Mouse (Mus musculus): ENCODE results near the gene Trim10.

Trim10 gene

DNA sequence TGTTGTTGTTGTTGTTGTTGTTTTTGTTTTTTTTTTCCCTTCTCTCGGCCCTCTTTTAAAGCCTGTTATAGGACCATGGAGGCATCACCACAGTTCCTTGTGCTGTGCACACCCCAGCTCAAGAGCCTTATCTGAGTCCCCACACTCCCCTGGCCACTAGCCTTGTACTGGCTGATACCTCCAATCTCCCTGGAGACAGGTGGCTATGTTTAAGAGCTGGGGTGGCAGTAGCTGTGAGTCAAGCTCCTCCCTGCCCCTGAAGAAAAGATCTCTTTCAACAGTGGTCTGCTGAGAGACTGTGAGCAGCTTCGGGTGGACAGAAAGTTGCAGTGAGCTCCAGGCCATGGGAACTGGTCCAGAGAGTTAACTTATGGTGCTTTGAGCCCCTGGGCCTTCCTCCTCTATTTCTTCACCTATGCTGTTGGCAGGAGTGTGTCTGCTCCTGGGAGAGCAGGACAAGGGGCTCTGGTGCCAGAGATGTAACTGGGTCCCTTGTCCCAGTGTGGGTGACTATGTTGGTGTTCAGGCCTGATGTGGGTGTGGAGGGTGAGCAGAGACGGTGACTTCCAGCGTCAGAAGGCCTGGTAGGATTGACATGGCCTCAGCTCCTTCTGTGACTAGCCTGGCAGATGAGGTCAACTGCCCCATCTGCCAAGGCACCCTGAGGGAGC, at the start of gene Trim10:
Gene Trim10, plus strand, starts transcription at position 291 of the 671 bp plus-strand sequence.
- no peak for DNase-seq (ENCODE audit: low read depth, low spot score)

DNA sequence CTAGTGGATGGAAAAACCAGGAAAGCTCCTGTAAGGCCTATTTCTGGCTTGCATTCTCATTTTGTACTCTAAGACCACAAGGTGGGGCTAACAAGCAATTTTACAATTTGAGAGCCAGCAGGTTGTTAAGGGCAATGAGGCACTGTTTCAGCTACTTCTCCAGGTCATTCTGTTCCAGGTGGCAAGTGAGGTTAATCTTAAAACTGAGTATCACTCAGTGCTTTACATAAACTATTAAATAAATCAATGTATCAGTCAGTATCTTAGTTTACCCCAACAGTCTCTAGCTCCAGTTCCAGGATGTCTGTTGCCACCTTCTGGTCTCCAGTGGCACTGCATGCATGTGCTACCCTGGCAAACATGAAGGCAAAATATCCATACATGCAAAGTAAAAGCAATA, 45.4 kb upstream of the Trim10 start:
- DNase-seq (ENCODE audit: low read depth, low spot score): no peak

DNA sequence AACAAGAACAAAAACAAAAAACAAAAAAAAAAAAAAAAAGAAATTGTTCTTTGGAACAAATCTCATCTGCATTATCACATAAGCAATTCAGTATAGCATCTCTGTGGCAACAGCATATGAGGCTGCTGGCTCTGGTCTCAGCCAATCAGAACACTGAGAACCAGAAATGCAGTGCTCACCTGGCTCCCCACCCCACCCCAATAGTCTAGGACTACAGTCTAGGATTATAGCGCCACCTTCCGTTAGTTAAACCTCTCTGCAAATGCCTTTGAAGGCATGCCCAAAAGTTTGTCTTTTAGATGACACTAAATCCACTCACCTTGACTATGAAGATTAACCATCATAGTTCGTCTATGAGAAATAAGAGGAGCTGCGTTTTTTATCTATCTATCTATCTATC, 43.8 kb upstream of the Trim10 start:
- DNase-seq (ENCODE audit: low read depth, low spot score): no peak

DNA sequence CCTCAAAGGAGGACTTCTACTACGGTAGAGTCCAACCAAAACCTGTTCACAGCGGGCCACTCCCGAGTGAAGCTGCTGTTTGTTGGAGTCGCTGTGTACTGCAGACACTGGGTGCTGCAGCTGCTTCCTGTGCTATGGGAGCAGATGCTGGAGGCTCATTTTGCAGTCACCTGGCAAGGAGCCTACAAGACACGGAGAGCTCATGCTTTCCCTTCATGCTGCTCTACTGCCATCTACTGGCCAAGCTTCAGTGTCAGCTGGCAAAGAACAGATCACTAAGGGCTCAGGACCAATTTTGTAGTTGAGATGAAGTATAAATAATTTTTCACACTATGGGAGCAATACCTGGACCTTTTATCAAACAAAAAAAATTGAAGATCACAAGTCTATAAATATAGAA, 43.4 kb upstream of the Trim10 start:
- peak; percentile 41 for DNase-seq (ENCODE audit: low read depth, low spot score)

DNA sequence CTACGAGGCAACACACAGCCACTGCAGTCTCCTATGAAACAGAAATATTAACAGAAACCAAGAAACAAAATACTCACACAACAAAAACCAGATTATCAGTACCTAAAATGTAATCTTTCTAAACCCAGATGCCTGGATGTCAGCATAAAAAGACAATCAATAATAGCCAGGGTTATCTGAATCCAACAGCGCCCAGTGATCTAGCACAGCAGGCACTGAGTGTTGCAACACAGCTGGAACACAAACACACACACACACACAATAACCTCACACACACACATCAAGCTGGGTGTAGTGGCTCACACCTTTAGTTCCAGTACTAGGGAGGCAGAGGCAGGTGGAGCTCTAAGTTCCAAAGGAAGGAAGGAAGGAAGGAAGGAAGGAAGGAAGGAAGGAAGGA, 40.9 kb upstream of the Trim10 start:
- DNase-seq (ENCODE audit: low read depth, low spot score): no peak

DNA sequence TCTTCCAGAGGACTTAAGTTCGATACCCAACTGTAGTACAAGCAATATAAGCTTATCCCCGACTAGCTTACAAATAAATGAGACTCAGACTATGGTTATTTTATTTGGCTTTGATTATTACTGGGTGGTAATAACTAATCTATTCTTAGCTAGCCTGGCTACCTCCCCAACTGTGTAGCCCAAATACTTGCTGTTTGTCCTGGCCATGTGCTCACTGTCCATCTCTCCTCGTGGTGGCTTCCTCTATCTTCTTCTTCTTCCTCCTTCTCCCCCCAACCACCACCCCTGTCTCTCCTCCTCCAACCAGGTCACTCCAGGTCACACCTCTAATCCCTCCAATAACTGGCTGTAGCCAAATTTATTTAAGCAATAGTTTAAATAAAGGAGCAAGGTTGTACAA, 38.9 kb upstream of the Trim10 start:
- no peak for DNase-seq (ENCODE audit: low read depth, low spot score)

DNA sequence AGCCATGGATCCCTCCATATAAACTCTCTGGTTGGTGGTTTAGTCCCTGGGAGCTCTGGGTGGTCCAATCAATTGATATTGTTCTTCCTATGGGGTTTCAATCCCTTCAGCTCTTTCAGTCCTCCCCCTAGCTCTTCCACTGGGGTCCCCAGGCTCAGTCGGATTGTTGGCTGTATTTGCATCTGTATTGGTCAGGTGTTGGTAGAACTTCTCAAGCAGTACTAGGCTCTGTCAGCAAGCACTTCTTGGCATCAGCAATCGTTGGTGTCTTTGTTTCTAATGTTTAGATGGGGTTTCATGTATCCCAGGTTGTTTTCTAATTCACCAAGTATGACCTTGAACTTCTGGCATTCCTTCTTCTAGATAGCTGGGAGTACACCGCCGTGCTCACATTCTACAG, 36.7 kb upstream of the Trim10 start:
- no peak for DNase-seq (ENCODE audit: low read depth, low spot score)

DNA sequence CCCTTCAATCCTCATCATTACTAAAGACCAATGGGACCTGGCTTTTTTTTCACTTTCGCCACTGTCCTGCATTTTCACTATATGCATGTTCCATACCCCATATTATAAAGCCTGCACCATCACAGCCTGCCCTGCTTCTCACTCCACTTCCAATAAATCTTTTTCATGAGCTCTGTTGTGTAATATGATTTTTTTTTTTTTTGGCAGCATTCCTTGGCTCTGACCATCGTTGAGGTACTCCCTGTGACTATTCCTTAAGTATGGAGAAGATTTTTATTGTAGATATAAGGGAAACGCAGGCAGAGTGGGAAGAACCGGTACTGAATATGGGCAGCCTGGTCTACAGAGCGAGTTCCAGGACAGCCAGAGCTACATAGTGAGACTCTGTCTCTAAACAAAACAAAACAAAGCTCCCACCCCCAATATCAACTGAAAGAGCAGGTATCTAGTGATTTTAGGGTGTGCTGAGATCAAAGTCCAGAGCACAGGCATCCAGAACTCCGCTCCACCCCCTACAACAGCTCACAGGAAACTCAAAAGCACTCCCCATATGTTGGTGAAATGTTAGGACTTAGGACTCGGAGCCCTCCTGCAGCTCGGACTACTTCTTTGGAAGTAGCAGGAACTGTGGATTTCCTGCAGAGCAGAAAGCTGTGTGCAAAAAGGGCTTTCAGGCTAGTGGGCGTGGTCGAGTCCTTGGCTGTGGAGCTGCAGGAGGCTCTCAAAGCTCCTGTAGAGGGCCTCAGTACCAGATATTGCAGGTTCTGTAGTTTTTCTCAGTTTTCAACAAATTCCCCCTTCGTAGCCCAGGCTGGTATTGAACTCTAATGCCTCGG, 33.6 kb upstream of the Trim10 start:
- DNase-seq (ENCODE audit: low read depth, low spot score): peak; percentile 58

DNA sequence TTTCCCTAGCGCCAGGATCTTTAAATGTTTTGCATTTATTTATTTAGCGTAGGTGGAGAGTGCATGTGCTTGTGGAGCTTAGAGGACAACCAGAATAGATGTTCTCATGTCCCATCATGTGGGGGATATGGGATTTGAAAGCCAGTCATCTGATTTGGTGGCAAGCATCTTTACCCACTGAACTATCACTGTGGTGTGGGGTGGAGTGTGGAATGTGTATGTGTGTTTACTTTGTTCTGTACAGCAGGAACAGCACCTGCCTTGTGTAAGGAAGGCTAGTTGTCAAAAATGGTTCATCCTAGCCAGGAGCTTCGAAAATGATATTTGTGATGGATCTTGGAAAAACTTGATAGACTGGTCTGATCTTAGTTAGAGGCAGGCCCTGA, 33.0 kb upstream of the Trim10 start:
- no peak for DNase-seq (ENCODE audit: low read depth, low spot score)

DNA sequence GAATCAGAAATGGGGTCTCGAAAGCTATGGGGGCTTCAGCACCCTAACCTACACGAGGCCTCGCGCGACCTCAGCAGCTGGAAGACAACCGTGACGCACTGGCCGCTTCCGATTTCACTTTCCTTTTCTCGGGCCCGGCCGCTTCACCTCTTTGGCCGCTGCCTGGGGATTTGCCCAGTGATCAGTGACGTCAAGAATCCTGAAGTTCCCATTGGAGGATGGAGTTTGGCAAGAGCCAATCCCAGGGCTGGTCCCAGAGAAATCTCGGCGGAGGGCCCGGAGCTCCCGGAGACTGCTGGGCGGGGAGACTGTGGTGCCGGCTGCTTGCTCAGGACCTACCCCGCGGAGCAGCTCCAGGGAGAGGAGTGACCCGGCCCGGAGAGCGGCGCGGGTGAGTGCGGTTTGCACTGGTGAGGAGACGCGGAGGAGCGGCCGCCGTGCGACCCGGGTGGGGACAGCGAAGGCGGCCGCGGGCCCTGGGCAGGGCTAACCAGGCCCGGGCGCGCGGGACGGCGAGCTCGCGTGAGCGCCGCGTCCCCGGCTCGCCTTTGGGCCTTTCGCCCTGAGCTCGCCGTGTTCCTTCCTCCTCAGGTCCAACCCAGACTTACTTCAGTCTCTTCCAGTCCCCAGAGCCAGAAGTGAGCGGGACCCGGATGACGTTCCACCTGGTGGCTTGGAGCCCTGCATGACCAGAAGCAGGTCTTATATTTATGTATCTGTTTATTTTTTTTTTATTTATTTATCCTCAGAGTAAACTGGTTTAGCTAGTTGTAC, 32.3 kb upstream of the Trim10 start, which contains the start of gene Trim26:
Gene Trim26, plus strand, starts transcription at position 261 of the 774 bp plus-strand sequence.
- peak; percentile 98 for DNase-seq (ENCODE audit: low read depth, low spot score)

DNA sequence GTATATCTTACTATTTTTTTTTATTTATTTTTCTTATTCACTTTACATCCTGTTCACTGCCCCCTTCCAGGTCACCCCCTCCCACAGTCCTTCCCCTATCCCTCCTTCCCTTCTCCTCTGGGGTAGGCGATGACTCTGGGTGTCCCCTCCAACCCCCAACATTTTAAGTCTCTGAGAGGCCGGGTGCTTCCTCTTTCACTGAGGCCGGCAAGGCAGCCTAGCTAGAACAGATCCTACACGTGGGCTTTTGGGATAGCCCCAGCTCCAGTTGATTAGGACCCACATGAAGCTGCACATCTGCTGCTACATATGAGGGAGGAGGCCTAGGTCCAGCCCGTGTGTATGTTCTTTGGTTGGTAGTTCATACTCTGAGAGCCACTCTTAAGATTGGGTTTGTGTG, 30.4 kb upstream of the Trim10 start:
- no peak for DNase-seq (ENCODE audit: low read depth, low spot score)

DNA sequence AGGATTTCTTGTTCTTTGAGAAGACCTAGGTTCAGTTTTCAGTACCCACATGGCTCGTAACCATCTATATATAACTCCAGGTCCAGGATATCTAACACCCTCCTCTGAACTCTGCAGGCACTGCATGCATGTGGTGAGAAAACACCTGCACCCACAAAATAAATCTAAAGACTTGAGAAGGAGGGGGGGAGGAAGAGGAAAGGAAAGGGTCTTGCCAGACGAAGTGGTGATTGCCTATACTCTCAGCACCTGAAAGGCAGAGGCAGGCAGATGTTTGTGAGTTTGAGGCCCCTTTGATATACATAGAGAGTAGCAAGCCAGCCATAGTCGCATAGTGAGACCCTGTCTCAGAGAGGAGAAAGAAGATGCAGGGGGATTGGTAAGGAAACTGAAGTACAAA, 29.4 kb upstream of the Trim10 start:
- DNase-seq (ENCODE audit: low read depth, low spot score): no peak

DNA sequence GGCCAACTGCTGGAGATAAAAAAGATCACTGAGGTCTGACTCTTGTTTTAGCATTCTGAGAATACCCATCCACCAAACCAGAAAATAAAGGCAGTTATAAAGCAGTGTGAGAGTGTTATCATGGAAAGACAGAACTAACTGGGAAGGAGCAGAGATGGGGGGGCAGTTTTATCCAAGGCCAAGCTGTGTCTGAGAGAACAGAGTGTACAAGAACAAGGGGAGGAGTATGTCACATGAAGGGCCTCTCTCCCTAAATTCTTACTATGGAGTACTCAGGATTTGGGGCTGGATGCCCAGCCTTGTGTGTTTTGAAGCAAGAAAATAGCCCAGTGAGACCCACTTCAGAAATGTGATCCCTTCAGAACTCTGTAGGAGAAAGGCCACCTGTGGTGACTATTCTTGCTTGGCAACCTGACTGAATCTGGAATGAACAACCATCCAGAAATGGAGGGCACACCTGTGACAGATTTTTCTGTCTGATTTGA, 28.4 kb upstream of the Trim10 start:
- DNase-seq (ENCODE audit: low read depth, low spot score): no peak

DNA sequence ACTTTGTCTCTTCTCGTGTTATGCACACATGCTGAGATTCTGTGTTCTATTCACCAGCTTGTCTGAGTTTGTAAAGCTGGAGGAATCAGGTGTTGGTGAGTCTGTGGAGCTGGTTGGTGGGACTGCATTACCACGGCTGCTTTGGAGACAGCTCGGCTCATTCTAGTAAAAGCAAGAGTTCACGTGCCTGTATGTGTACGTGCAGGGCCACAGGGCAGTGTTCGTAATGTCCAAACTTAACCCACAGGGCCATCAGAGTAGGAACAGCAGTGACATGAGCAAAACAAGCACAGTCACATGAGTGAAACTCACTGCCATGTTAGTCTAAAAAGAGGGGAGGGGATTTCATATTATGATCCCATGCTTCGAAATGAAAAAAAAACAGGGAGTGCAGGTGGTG, 25.7 kb upstream of the Trim10 start:
- DNase-seq (ENCODE audit: low read depth, low spot score): no peak

DNA sequence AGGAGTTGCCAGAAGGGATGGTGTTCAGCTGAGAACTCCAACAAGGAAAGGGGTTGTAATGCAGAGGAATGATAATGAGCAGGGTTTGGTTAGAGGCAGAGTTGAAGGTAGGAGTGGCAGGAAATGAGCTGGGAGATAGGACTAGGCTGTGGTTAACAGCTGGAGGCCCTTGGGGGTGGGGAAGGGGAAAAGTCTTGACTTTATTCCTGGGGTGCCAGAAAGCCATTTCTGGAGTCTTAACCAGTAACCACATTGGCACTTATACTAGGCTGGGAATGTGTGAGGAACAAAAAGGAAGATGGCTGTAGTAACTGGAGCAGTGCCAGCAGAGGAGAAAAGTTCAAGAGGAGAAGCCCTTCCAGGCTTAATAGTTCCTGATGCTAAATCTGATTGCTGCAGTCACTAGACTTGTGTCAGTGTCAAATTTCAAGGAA, 25.1 kb upstream of the Trim10 start:
- no peak for DNase-seq (ENCODE audit: low read depth, low spot score)

DNA sequence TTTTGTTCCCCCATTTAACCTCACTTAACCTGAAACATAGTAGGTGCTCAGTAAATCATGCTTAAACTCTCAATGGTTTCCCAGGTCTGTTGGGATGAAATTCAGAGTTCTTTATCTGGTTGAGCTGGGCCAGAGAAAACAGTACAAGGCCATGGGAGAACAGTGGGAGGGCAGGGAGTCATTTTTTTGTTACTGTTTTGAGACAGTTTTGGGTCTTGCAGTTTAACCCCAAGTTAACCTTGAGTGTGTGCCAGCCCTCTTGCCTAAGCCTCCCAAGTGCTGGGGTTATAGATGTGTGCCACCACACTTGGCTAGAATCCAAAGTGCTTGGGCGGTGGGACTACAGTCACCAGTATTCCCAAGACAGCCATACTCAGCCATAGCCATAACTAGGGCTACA, 24.6 kb upstream of the Trim10 start:
- DNase-seq (ENCODE audit: low read depth, low spot score): no peak

DNA sequence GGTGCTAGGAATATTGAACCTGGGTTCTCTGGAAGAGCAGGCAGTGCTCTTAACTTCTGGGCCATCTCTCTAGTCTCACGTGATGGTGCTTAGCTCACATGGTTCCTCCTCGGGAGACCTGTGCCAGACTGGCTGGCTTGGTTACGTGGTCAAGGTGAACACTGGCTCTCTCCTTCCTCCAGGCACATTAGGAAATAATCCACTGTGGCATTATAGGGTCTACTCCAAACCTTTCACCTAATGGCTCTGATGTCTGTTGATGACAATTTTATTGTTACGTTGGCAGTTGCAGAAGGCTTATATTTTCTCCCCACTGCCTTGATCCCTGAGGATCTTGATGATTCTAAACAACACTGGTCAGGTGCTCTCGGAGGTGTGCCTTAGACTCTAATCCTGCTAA, 20.5 kb upstream of the Trim10 start:
- DNase-seq (ENCODE audit: low read depth, low spot score): no peak

DNA sequence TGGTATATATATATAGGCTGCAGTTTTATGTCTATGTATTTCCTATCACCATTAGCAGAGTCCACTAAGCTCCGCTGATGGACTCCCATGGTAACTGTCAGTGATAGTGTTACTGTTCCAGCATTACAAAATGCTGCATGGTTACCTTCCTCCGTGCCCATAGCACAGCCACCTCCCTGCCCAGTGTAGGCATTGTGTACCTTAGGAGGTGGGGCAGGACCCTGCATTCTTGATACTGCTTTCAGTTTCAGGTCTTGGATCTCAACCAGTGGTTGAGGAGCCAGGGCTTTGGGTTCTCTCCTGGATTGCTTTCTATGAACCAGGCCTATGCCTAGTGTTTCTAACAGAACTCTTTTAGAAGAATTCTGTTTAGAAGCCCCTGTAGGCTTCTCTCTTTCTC, 19.4 kb upstream of the Trim10 start:
- no peak for DNase-seq (ENCODE audit: low read depth, low spot score)

DNA sequence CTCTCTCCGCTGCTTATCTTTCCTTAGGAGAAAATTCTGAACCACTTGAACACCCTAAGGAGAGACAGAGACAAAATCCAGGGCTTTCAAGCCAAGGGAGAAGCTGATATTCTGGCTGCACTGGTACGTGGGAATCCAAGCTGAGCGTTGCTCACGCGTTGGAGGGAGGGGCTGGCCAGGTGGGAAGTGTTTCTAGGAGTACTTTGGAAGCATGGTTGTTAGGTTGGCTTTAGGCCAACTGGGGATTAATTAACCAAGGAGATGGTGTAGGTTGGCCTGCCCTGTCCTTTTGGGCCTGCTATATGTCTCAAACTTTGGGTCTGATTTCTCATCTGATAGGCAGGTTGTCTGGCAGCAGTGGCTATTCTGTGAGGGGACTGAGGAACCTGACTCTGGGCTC, 18.2 kb upstream of the Trim10 start:
- DNase-seq (ENCODE audit: low read depth, low spot score): no peak

DNA sequence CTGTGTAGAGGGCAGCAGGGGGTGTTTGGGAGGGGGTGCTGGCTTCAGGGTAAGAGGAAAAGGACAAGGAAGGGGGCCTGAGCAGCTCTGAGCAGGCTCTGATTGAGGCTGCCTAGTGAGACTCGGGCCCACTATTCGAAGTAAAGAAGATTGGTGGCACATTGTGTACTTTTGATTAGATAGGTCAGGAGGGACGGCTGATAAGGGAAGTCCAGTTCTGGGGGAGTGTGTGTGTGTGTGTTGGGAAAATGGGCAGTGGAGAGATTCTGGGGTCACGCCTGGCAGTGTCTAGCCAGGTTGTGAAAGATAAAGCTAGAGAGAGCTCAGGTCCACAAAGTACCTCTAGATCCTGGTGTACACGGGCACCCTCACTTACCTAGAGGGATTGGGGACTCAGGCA, 17.7 kb upstream of the Trim10 start:
- no peak for DNase-seq (ENCODE audit: low read depth, low spot score)

DNA sequence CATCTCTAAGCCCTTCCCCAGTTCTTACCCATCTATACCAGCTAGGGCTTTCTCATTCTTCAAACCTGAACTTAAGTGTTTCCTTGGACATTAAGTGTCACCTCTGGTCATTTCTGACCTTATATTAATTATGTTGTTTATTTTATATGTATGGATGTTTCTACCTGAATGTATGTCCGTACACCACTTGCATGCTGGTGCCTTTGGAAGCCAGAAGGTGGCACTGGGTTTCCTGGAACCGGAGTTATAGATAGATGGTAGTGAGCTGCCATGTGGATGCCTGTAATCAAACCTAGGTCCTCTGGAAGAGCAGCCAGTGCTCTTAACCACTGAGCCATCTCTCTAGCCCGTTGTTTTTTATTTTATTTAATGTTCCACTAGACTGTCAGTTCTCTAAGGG, 13.9 kb upstream of the Trim10 start:
- DNase-seq (ENCODE audit: low read depth, low spot score): no peak

DNA sequence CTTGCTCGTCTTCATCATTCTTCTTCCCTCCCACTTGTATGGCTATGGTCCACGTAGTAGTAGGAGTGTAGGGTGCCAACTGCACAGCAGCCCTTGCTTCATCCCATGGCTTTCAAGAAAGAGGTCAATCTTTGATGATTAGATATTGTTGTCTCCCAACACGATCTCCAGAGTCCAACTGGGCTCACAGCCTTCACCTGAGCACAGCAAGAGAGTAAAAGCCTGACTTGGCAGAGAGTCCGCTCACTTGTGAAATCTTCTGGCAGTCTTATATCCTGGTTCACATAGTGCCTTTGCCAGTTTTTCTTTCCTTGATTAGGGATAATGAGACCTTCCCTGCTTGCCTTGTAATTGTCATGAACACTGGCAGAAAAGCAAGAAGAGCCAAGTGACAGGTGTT, 13.1 kb upstream of the Trim10 start:
- DNase-seq (ENCODE audit: low read depth, low spot score): no peak
